Mouse (Mus musculus) cerebellum, postnatal 14 days (tissue): ENCODE data around the gene Npas2.

Experiments used
- DNase-seq, 2 experiments: peaks; one replicate each; pipeline ENCODE4 v3.0.0; 2021; ENCODE audit warnings: mixed read lengths in 2 of 2

The Npas2 gene

GRCm38 (mm10) chr1:39378540-39378939 is 185.0 kb downstream of the Npas2 start:
- DNase-seq, result no peak

DNA sequence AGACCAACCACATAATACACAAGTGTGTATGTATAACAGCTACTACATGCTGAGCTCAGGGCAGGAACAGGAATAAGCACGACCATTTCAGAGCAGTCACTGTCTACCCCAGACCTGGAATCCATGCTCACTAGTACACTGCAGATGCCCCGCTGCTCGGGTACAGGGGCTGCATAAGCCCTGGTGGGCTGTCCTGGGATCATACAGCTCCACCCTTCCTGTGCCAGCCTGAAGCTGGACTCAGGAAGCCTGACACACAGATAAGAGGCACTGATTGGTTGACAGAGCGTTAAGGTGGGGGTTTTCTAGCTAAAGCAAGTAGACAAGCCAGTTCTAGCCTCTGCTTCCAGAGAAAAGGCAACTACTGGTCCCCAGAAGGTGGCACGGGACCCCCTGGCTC is 185.5 kb downstream of the Npas2 start:
- no peak for DNase-seq

- no peak for DNase-seq
These were observed 187.5 kb downstream of the Npas2 start for GRCm38 (mm10) chr1:39381017-39381416.

GRCm38 (mm10) chr1:39384914-39385313 is 191.4 kb downstream of the Npas2 start:
- no peak for DNase-seq

- peak; percentile 68 to 69 for DNase-seq
These were observed 192.9 kb downstream of the Npas2 start for GRCm38 (mm10) chr1:39386456-39386855.

GRCm38 (mm10) chr1:39387497-39387896 is 194.0 kb downstream of the Npas2 start:
- DNase-seq, result peak; percentile 35 to 66

GRCm38 (mm10) chr1:39388163-39388562 is 194.6 kb downstream of the Npas2 start:
- DNase-seq, result no peak

DNA sequence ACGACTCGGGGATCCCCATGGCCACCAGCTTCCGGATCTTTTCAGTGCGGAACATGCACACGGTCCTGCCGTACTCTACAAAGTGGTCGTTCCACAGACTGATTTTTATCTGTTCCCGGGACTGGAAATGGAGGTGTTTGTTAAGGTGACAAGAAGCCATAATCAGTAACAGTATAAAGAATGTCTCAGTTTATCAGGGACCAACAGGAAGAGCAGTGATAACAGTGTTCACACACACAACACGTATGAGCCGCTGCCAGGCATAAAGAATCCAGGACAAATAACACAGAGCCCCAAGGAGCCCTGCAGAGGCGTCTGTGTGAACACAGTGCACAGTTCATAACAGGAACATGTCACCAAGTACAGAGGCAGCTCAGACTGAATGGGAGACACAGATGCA is 195.8 kb downstream of the Npas2 start:
- no peak for DNase-seq

GRCm38 (mm10) chr1:39391652-39392051 is 198.1 kb downstream of the Npas2 start:
- DNase-seq, result no peak

GRCm38 (mm10) chr1:39392189-39392588 is 198.7 kb downstream of the Npas2 start:
- DNase-seq, result peak; percentile 92

GRCm38 (mm10) chr1:39393217-39393867 is 199.8 kb downstream of the Npas2 start:
- DNase-seq, result no peak

- no peak for DNase-seq
These were observed 200.6 kb downstream of the Npas2 start for GRCm38 (mm10) chr1:39394096-39394495.

GRCm38 (mm10) chr1:39394650-39395049 is 201.1 kb downstream of the Npas2 start:
- DNase-seq, result no peak

GRCm38 (mm10) chr1:39396347-39396746 is 202.8 kb downstream of the Npas2 start:
- DNase-seq, result no peak

DNA sequence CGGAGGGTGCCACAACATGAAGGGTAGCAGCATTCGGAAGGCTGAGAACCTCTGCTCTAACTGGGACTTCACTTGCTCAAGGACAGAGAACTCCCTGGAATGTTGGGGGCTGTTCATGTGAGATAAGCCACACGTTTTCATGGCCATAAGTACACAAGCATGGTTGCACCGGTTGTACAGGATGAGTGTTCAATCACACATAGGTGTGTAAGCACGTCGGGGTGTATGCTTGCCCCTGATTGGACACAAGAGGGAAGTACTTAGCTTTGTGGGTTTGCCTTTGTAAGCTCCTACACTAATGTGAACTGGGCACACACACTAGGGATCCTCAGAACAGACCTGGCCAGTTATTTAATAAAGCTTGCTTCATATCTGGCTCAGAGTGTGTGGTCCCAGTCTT is 204.8 kb downstream of the Npas2 start:
- DNase-seq, result no peak

DNA sequence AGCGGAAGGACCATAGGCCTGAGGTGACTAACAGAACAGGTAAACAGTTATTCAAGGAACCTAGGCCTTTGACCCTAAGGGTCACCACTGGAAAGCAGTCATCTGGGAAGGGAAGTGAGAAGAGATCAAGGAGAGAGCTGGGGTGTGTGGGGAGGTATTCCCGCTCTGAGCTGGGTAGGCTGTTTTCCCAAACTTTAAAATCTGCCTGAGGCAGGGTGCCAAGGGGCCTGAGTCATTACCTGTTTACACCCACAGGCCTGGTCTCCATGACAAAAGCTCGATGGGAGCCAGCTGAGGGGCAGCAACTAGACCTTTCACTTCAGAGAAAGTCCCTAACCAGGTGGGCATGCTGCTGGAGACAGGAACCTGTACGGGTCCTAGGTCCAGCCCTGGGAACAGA is 205.7 kb downstream of the Npas2 start:
- DNase-seq, result no peak

GRCm38 (mm10) chr1:39400173-39400572 is 206.6 kb downstream of the Npas2 start:
- DNase-seq, result no peak

- no peak for DNase-seq
These were observed 213.6 kb downstream of the Npas2 start for GRCm38 (mm10) chr1:39407108-39407507.

DNA sequence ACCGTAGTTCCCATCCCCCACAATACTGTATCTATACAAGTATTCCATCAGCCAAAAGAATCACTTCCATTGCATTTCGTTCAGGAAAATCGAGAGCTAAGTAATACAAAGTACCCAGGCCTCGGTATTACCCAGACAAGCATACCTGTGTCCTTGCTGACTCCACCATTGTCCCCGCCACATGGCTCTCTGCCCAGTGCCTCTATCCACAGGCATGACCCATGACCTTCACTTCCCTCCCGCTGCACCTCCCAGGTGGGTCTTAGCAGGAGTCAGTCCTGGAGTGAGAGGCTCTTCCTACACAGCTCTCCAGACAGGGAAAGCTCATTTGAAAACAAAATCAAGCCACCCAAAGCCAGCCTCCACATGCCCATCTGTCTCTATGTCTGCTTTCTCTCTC is 214.6 kb downstream of the Npas2 start:
- DNase-seq, result no peak

DNA sequence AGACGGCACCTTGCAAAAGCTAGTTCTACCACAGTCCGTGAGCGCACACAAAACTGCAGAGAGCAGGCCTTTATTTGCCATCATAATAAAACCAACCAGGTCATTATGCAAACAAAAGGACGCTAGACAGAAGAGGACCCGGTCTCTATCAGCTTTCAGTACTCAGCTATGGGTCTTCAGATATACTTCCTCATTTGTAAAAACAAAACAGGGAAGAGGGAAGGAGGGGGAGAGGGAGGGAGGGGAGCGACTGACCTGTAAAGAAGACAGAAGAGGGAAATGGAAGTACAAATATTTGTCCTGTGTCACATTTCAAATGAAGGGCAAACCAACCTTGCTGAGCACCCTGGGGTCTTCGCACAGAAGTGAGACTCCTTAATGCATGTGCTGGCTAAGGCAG is 215.1 kb downstream of the Npas2 start:
- DNase-seq, result no peak

- DNase-seq, result no peak
These were observed 216.7 kb downstream of the Npas2 start for GRCm38 (mm10) chr1:39410085-39410821.
